Mouse (Mus musculus) olfactory bulb, adult 2 months (tissue): ENCODE results near the gene Cyp46a1.

ENCODE experiments used
- CTCF ChIP-seq: fragments of 200-500 bp; IDR thresholded peaks from 2 replicates; pipeline ENCODE4 v1.5.1; 2012; ENCODE audit warnings: low read depth, mild to moderate bottlenecking, low read length, moderate library complexity; ENCODE audit not compliant: insufficient read depth
- POLR2A ChIP-seq: fragments of 200-500 bp; IDR thresholded peaks from 2 replicates; pipeline ENCODE4 v1.6.1; 2012; ENCODE audit warnings: mild to moderate bottlenecking, low read depth, low read length, moderate library complexity; ENCODE audit not compliant: insufficient read depth

DNA sequence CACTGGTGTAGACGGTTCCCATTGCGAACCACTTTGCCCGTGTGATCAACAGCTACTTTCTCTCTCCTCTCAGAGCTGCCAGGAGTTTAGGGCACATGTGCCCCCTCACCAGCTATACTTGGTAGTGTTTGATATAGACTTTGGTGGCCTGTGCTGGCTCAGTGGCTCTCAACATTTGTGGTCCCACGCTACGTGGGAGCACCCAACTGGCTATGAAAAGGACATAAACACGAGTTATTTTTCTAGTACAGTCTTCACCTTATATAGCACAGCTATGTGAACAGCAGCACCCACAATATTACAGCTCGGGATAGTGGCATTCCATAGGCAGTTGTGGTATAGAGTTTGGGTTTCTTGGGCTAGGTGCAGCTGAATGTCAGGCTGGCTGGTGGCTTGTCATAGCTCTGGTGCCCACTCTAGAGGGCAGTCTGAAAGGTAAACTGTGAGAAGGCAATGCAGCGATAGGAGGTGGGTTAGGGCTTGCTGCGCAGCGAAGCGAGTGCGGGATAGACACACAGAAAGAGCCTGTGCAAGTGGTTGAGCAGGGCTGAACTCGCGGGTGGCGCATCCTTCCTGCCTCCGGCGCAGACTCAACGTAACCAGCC, 16.3 kb upstream of the Cyp46a1 start:
- TF ChIP-seq POLR2A (no peak), CTCF (no peak)
